ENCODE assay signal across 24 mouse cellular contexts in genomic region chr3:97512296-97512695, GRCm38 (mm10).
DNase-seq lines count a peak whose midpoint lies in the region; ATAC-seq and TF ChIP-seq lines count a peak whose summit lies in the region.
"Had no signal": no experiment of that assay in that cellular context is flagged by ENCODE, and none has a peak within 500 bp of the region (broad histone marks: within the 10 kb centered on the region; RNA-seq: fewer than 3 reads in every experiment).

No protein-coding gene starts in this region.

- peak; percentile 66 for DNase-seq in heart, adult 11 months
- DNase-seq in MEL (ENCODE audit: low read depth, low spot score) (peak; percentile 73), adipocyte (ENCODE audit: low spot score) (no peak)
- peak; percentile 11 for DNase-seq in limb, embryonic 10.5 days (ENCODE audit: low spot score)
- no peak for DNase-seq in lung, postnatal 25 days (ENCODE audit: low spot score)
- DNase-seq: adrenal gland, postnatal 10 days; adrenal gland, postnatal 25 days; B cell, adult 2 months; cerebellum, adult 11 months; cerebellum, adult 18-20 months; cerebellum, adult 8-10 months; cerebellum, adult 9-11 months; cerebellum, postnatal 14 days; cerebellum, postnatal 36 days; embryo, embryonic 11 days had no signal

- 78% methylated on average over 3 of the region's 3 CpGs for WGBS in heart, embryonic 11.5 days (ENCODE audit: insufficient replicate concordance)
- 93% methylated on average over 3 of the region's 3 CpGs for WGBS in limb, embryonic 10.5 days

- H3K36me3 ChIP-seq in heart, embryonic 11.5 days (ENCODE audit: control insufficient read depth, insufficient read depth, low read length) = no peaks in the 10 kb centered on the region
- H3K36me3 ChIP-seq in MEL (ENCODE audit: control insufficient read depth in 1 of 2, insufficient read depth in 2 of 2, low read length in 2 of 2) = peaks cover 0 to 7% of the 10 kb centered on the region in 2 experiments; a peak in 2 of 4 replicates
- no peaks in the 10 kb centered on the region for H3K36me3 ChIP-seq in limb, embryonic 10.5 days
- H3K36me3 ChIP-seq: embryonic facial prominence, embryonic 13.5 days; embryonic facial prominence, embryonic 15.5 days; forebrain, embryonic 10.5 days; forebrain, embryonic 12.5 days had no signal

- no peak overlapping the region for H3K4me2 ChIP-seq in heart, embryonic 11.5 days
- H3K4me2 ChIP-seq: embryonic facial prominence, embryonic 13.5 days; embryonic facial prominence, embryonic 15.5 days; forebrain, embryonic 12.5 days had no signal

- no peak overlapping the region for H3K27ac ChIP-seq in heart, embryonic 11.5 days (ENCODE audit: low read depth, low read length)
- H3K27ac ChIP-seq in MEL (ENCODE audit: control insufficient read depth, low read depth, low read length) = peak overlapping the region; percentile 8; the same call in 1 of the 2 replicates
- H3K27ac ChIP-seq in limb, embryonic 10.5 days = no peak overlapping the region
- H3K27ac ChIP-seq: embryonic facial prominence, embryonic 13.5 days; embryonic facial prominence, embryonic 15.5 days; forebrain, embryonic 10.5 days; forebrain, embryonic 12.5 days had no signal

- no peak overlapping the region for H3K9ac ChIP-seq in heart, embryonic 11.5 days (ENCODE audit: low read depth, low read length)
- H3K9ac ChIP-seq in MEL (ENCODE audit: control insufficient read depth, low read depth, low read length, poor library complexity, severe bottlenecking) = no peak overlapping the region
- H3K9ac ChIP-seq: embryonic facial prominence, embryonic 13.5 days; embryonic facial prominence, embryonic 15.5 days; forebrain, embryonic 12.5 days had no signal

- no peak for TF ChIP-seq RAD21 in MEL (IDR thresholded peaks at IDR 0.05; ENCODE audit: low read depth, low read length)

- peak; percentile 85 to 89 for TF ChIP-seq EP300 in MEL (IDR thresholded peaks at IDR 0.05; ENCODE audit: low read depth in 1 of 2, low read length in 2 of 2)

- H3K9me3 ChIP-seq in heart, embryonic 11.5 days (replicated peaks; ENCODE audit: control insufficient read depth, low read length) = no peaks in the 10 kb centered on the region
- H3K9me3 ChIP-seq in MEL (replicated peaks; ENCODE audit: insufficient read depth, low read length) = no peaks in the 10 kb centered on the region
- H3K9me3 ChIP-seq in limb, embryonic 10.5 days (replicated peaks) = no peaks in the 10 kb centered on the region
- H3K9me3 ChIP-seq: embryonic facial prominence, embryonic 13.5 days; embryonic facial prominence, embryonic 15.5 days; forebrain, embryonic 12.5 days had no signal

- H3K4me1 ChIP-seq in heart, embryonic 11.5 days (ENCODE audit: control insufficient read depth, insufficient read depth, low read length) = no peaks in the 10 kb centered on the region
- H3K4me1 ChIP-seq in MEL (ENCODE audit: control insufficient read depth in 1 of 2, insufficient read depth in 2 of 2, low read length in 2 of 2) = peaks cover 3 to 5% of the 10 kb centered on the region in 2 experiments; a peak in 2 of 4 replicates
- peaks cover 10% of the 10 kb centered on the region for H3K4me1 ChIP-seq in limb, embryonic 10.5 days
- H3K4me1 ChIP-seq: embryonic facial prominence, embryonic 13.5 days; embryonic facial prominence, embryonic 15.5 days had no signal

- H3K4me3 ChIP-seq in heart, embryonic 11.5 days (ENCODE audit: low read depth, low read length) = no peak overlapping the region
- H3K4me3 ChIP-seq in MEL (ENCODE audit: control insufficient read depth in 1 of 2, insufficient read depth in 1 of 2, low read depth in 2 of 2, low read length in 2 of 2) = no peak overlapping the region
- no peak overlapping the region for H3K4me3 ChIP-seq in limb, embryonic 10.5 days
- H3K4me3 ChIP-seq: embryonic facial prominence, embryonic 13.5 days; embryonic facial prominence, embryonic 15.5 days; erythroblast, embryonic 14.5 days; forebrain, embryonic 10.5 days; forebrain, embryonic 12.5 days had no signal

- no peaks in the 10 kb centered on the region for H3K27me3 ChIP-seq in heart, embryonic 11.5 days (ENCODE audit: control insufficient read depth, insufficient read depth, low read length)
- H3K27me3 ChIP-seq in MEL (ENCODE audit: control insufficient read depth in 1 of 2, insufficient read depth in 2 of 2, low read length in 2 of 2) = no peaks in the 10 kb centered on the region
- no peaks in the 10 kb centered on the region for H3K27me3 ChIP-seq in limb, embryonic 10.5 days (ENCODE audit: low read depth, poor library complexity, severe bottlenecking)
- H3K27me3 ChIP-seq: embryonic facial prominence, embryonic 13.5 days; embryonic facial prominence, embryonic 15.5 days; forebrain, embryonic 12.5 days had no signal

- no peak for ATAC-seq in heart, embryonic 11.5 days (replicated peaks; ENCODE audit: insufficient number of reproducible peaks, low FRiP score, low TSS enrichment)
- ATAC-seq in megakaryocyte-erythroid progenitor cell, adult 5-6 weeks (replicated peaks; ENCODE audit: low FRiP score, low TSS enrichment, poor library complexity, severe bottlenecking) = peak; percentile 68
- ATAC-seq: forebrain, embryonic 14.5 days; forebrain, embryonic 16.5 days had no signal

- TF ChIP-seq POLR2A in MEL (IDR thresholded peaks at IDR 0.05; ENCODE audit: control insufficient read depth in 1 of 2, insufficient read depth in 1 of 2, low read depth in 1 of 2, low read length in 2 of 2, poor library complexity in 1 of 2) = no peak

- no peaks in the 10 kb centered on the region for H3K79me2 ChIP-seq in MEL (ENCODE audit: control insufficient read depth, insufficient read depth, low read length, poor library complexity)

- TF ChIP-seq CTCF in MEL (IDR thresholded peaks at IDR 0.05 in 2 of 3, conservative IDR thresholded peaks at IDR 0.05 in 1 of 3; ENCODE audit: control insufficient read depth in 1 of 3, insufficient read depth in 1 of 3, low read depth in 2 of 3, low read length in 3 of 3, poor library complexity in 1 of 3, severe bottlenecking in 1 of 3) = no peak

TF ChIP-seq in MEL, 35 proteins besides CTCF, POLR2A, EP300 and RAD21:
- TF ChIP-seq ZKSCAN1 (IDR thresholded peaks at IDR 0.05; ENCODE audit: low read depth, low read length) (no peak), RCOR1 (IDR thresholded peaks at IDR 0.05; ENCODE audit: low read depth, low read length) (peak; percentile 18; the same call in 1 of the 2 replicates), SMC3 (IDR thresholded peaks at IDR 0.05; ENCODE audit: low read depth, low read length) (no peak), GATA1 (IDR thresholded peaks at IDR 0.05; ENCODE audit: low read depth, low read length) (peak; percentile 80), HCFC1 (IDR thresholded peaks at IDR 0.05; ENCODE audit: low read depth, low read length) (0 out of 2 replicates have a peak, but pooled peaks have one; percentile 34), GABPA (IDR thresholded peaks at IDR 0.05; ENCODE audit: low read depth, low read length) (no peak), NRF1 (IDR thresholded peaks at IDR 0.05; ENCODE audit: insufficient read depth, low read depth, low read length, poor library complexity, severe bottlenecking) (no peak), ETS1 (IDR thresholded peaks at IDR 0.05; ENCODE audit: low read depth, low read length) (peak; percentile 83), MAFK (IDR thresholded peaks at IDR 0.05; ENCODE audit: borderline replicate concordance, low read depth, low read length) (no peak), USF2 (IDR thresholded peaks at IDR 0.05; ENCODE audit: borderline replicate concordance in 1 of 2, insufficient read depth in 1 of 2, low read depth in 1 of 2, low read length in 2 of 2) (no peak), MYC (IDR thresholded peaks at IDR 0.05; ENCODE audit: low read depth, low read length) (no peak), NELFE (IDR thresholded peaks at IDR 0.05; ENCODE audit: low read depth, low read length) (no peak), SIN3A (IDR thresholded peaks at IDR 0.05; ENCODE audit: low read length) (no peak; the same call in 1 of the 2 replicates), TAL1 (IDR thresholded peaks at IDR 0.05; ENCODE audit: low read length) (peak; percentile 43; the same call in 1 of the 2 replicates), POLR2AphosphoS5 (IDR thresholded peaks at IDR 0.05; ENCODE audit: borderline replicate concordance, low read depth, low read length) (no peak), USF1 (IDR thresholded peaks at IDR 0.05; ENCODE audit: low read depth, low read length) (peak; percentile 48; the same call in 1 of the 2 replicates), ZC3H11A (IDR thresholded peaks at IDR 0.05; ENCODE audit: low read depth, low read length) (no peak), MAZ (IDR thresholded peaks at IDR 0.05; ENCODE audit: low read depth, low read length) (no peak), MAX (IDR thresholded peaks at IDR 0.05; ENCODE audit: low read length) (no peak), CHD2 (IDR thresholded peaks at IDR 0.05; ENCODE audit: low read length) (no peak), TCF12 (IDR thresholded peaks at IDR 0.05; ENCODE audit: low read depth, low read length) (peak; percentile 91), ELF1 (IDR thresholded peaks at IDR 0.05; ENCODE audit: low read depth, low read length) (no peak; the same call in 1 of the 2 replicates), CHD1 (IDR thresholded peaks at IDR 0.05; ENCODE audit: low read depth, low read length) (no peak), JUND (IDR thresholded peaks at IDR 0.05; ENCODE audit: low read depth, low read length) (no peak), MXI1 (IDR thresholded peaks at IDR 0.05; ENCODE audit: low read depth, low read length) (no peak; the same call in 1 of the 2 replicates), POLR2AphosphoS2 (IDR thresholded peaks at IDR 0.05; ENCODE audit: low read length) (no peak), KAT2A (conservative IDR thresholded peaks at IDR 0.05; ENCODE audit: low read depth, low read length) (no peak), TBP (IDR thresholded peaks at IDR 0.05; ENCODE audit: low read depth, low read length) (peak; percentile 56), ZNF384 (IDR thresholded peaks at IDR 0.05; ENCODE audit: low read depth, low read length) (no peak), UBTF (IDR thresholded peaks at IDR 0.05; ENCODE audit: borderline replicate concordance, insufficient read depth, low read depth, low read length) (no peak), E2F4 (IDR thresholded peaks at IDR 0.05; ENCODE audit: borderline replicate concordance, low read depth, low read length) (no peak), ZMIZ1 (IDR thresholded peaks at IDR 0.05; ENCODE audit: low read depth, low read length) (no peak), MEF2A (IDR thresholded peaks at IDR 0.05; ENCODE audit: extremely low read depth, insufficient replicate concordance, low read depth, low read length, poor library complexity, severe bottlenecking) (no peak), BHLHE40 (IDR thresholded peaks at IDR 0.05; ENCODE audit: borderline replicate concordance, low read depth, low read length) (no peak), MYB (IDR thresholded peaks at IDR 0.05; ENCODE audit: low read depth, low read length) (no peak)

Comparison
In these comparisons a context has a peak if more than half of its experiments do, and no peak if none do; other contexts are left out.
1. DNase-seq: peak in heart, adult 11 months (single experiment), MEL (single experiment) and limb, embryonic 10.5 days (single experiment); none in lung, postnatal 25 days (single experiment) and adipocyte (single experiment).